Mouse (Mus musculus) olfactory bulb, adult 2 months (tissue): ENCODE measurements around the gene Sec22c. TPM values are rescaled to one million over a fixed set of nuclear protein-coding genes. Genes with fewer than 3 reads are reported as not detected.
A peak's percentile ranks its signal among the peaks of the same experiment; 100 is the strongest.

Experiments
- H3K27ac ChIP-seq: fragments of 200-500 bp; 2 replicates; pipeline ENCODE4 v1.5.1; 2012; ENCODE audit warnings: low read depth, low read length; ENCODE audit not compliant: insufficient read depth
- H3K4me1 ChIP-seq: fragments of 200-500 bp; 2 replicates; pipeline ENCODE4 v1.6.1; 2012; ENCODE audit warnings: low read length; ENCODE audit not compliant: control insufficient read depth, insufficient read depth
- H3K4me3 ChIP-seq: fragments of 200-500 bp; 2 replicates; pipeline ENCODE4 v1.5.1; 2012; ENCODE audit warnings: mild to moderate bottlenecking, low read depth, low read length, moderate library complexity; ENCODE audit not compliant: insufficient read depth
- CTCF ChIP-seq: fragments of 200-500 bp; IDR thresholded peaks from 2 replicates; pipeline ENCODE4 v1.5.1; 2012; ENCODE audit warnings: low read depth, mild to moderate bottlenecking, low read length, moderate library complexity; ENCODE audit not compliant: insufficient read depth
- POLR2A ChIP-seq: fragments of 200-500 bp; IDR thresholded peaks from 2 replicates; pipeline ENCODE4 v1.6.1; 2012; ENCODE audit warnings: mild to moderate bottlenecking, low read depth, low read length, moderate library complexity; ENCODE audit not compliant: insufficient read depth
- WGBS: fragments of 180-500 bp; shearing (Covaris S2); methylation state at CpG from one replicate; pipeline ENCODE4 v1.1.7; 2018; 5-methylcytosine and 5-hydroxymethylcytosine counted together
- polyA plus RNA-seq: library from polyadenylated mRNA; stranded (reverse); fragments of >200 nt; gene quantifications from 2 replicates; pipeline ENCODE4 v1.2.4, GENCODE M21; 2012; ENCODE audit warnings: low replicate concordance; ENCODE audit not compliant: missing spikeins, insufficient read depth, insufficient read length

Gene Sec22c
- polyA plus RNA-seq, 1 experiment, result not detected

DNA sequence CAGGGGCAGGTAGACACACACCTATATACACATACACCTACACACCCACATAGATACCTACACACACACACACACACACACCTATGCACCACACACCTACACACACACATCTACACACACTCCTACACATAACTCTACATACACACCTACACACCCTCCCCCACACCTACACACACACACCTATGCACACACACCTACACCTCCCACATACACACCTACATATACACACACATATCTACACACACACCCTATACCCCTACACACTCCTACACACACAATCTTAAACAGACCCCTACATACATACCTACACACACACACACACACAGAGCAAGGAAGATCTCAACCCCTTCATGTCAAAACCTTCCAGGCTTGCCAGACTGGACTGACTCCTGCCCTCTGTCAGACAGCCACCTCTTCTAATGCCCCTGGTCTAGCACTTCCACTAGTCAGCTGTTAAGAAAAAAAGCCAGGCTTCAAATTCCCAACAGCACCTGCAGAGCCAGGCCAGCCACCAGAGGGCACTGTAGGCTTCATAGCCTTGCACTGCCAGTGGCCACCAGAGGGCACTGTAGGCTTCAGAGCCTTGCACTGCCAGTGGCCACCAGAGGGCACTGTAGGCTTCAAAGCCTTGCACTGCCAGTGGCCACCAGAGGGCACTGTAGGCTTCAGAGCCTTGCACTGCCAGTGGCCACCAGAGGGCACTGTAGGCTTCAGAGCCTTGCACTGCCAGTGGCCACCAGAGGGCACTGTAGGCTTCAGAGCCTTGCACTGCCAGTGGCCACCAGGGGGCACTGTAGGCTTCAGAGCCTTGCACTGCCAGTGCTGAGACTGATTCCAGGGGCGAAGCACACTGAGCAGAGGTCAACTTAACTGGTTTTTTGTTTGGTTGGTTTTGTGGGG is 7.9 kb downstream of the Sec22c start:
- Histone ChIP-seq H3K27ac (no peak overlapping the region), H3K4me3 (no peak overlapping the region), H3K4me1 (no peaks in the 10 kb centered on the region)
- TF ChIP-seq CTCF (peak; percentile 100), POLR2A (no peak)
- 100% methylated on average over 1 of the region's 1 CpGs for WGBS

DNA sequence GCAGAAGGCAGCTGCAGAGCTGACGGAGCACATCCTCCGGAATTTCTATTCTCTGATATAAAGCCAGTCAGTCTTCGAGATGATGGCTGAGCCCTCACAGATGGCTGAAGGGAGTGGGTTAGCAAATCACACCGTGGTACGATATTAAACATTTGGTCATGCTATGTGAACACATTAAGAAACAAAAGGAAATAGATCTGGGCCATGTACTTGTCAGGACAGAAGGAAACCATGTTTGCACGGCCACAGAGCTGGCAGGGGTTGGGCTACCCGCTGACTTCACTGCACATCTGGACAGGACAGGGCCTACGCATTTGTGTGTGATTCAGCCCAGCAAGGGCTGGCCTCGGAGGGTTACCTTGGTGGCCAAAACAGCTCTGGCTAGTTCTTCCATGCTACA is 8.7 kb downstream of the Sec22c start:
- Histone ChIP-seq H3K4me3 (no peak overlapping the region), H3K27ac (no peak overlapping the region), H3K4me1 (no peaks in the 10 kb centered on the region)
- 65% methylated on average over 9 of the region's 9 CpGs for WGBS
- TF ChIP-seq CTCF (no peak), POLR2A (no peak)

- TF ChIP-seq CTCF, result no peak
- TF ChIP-seq POLR2A, result no peak
- 85% methylated on average over 12 of the region's 12 CpGs for WGBS
- Histone ChIP-seq H3K4me3 (no peak overlapping the region), H3K4me1 (peaks cover 10% of the 10 kb centered on the region), H3K27ac (no peak overlapping the region)
Observed at GRCm38 (mm10) chr9:121694736-121695135, 10.6 kb downstream of the Sec22c start.

DNA sequence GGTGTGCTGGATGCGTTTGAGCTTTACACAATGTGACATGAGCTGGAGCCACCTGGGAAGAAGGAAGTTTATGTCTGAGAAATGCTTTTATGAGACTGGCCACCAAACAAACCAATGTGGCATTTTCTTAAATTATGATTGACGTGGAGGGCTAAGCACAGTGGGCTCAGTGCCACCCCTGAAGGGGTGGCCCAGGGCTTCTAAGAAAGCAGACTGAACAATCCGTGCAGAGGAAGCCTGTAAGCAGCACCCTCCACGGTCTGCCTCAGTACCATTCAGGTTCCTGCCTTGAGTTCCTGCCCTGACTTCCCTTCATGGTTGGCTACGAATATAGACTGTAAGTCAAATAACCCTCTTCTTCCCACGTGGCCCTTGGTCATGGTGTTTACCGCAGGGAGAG is 14.6 kb downstream of the Sec22c start:
- 55% methylated on average over 7 of the region's 7 CpGs for WGBS
- no peak overlapping the region for H3K27ac ChIP-seq
- TF ChIP-seq POLR2A (no peak), CTCF (no peak)
- H3K4me1 ChIP-seq, result peaks cover 12% of the 10 kb centered on the region
- no peak overlapping the region for H3K4me3 ChIP-seq

- no peak overlapping the region for H3K27ac ChIP-seq
- no peak overlapping the region for H3K4me3 ChIP-seq
- no peak for TF ChIP-seq POLR2A
- TF ChIP-seq CTCF, result no peak
- WGBS, result 10% methylated on average over 15 of the region's 15 CpGs
- peaks cover 12% of the 10 kb centered on the region for H3K4me1 ChIP-seq
Observed at GRCm38 (mm10) chr9:121690200-121690651, 15.1 kb downstream of the Sec22c start.

DNA sequence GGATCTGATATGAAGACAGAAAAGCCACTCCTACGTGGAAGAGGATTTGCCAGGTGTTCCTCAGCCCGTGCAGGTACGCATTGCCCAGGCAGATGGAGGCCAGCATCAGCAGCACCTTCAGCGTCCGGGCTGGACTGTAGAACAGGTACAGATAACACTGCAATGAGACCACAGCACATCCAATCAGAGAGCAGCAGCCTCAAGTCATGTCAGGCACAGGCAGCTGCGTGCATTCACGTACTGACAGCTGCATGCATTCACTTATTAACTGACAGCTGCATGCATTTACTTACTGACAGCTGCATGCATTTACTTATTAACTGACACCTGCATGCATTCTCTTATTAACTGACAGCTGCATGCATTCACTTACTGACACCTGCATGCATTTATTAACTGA is 20.6 kb downstream of the Sec22c start:
- Histone ChIP-seq H3K4me3 (no peak overlapping the region), H3K4me1 (peaks cover 5% of the 10 kb centered on the region; the same call in 1 of the 2 replicates), H3K27ac (no peak overlapping the region)
- TF ChIP-seq CTCF (no peak), POLR2A (no peak)
- WGBS, result 87% methylated on average over 7 of the region's 7 CpGs

DNA sequence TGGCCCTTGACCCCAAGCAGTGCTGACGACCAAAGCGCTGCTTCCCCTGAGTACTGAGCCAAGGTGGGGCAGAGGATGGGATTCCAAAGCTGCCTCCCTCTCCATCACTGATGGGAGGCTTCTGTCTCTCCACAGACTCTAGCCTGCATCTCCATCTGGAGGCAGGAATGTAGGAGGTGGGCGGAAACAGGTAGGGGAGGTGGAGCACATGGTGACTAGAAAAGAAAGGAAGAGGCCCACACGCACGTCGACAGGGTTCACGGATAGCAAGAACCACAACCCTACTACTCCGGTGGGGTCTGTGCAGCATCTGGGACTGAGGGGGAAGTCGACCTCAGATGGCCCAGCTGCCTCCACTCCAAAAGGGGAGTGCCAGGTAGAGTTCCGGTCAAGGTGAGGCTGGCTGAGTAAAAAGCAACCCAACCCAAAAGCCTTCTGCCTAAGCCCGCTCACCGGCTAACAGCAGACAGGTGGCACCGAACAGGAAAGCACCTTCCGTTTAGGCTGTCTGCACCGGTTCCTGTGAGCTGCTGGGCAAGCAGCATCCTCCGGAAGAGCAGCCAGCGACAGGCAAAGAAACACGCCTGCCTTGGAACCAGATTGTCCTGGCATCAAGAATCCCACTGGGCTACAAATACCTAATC is 23.1 kb downstream of the Sec22c start:
- Histone ChIP-seq H3K27ac (no peak overlapping the region), H3K4me3 (no peak overlapping the region), H3K4me1 (peaks cover 7% of the 10 kb centered on the region)
- 78% methylated on average over 18 of the region's 18 CpGs for WGBS
- no peak for TF ChIP-seq POLR2A
- no peak for TF ChIP-seq CTCF

DNA sequence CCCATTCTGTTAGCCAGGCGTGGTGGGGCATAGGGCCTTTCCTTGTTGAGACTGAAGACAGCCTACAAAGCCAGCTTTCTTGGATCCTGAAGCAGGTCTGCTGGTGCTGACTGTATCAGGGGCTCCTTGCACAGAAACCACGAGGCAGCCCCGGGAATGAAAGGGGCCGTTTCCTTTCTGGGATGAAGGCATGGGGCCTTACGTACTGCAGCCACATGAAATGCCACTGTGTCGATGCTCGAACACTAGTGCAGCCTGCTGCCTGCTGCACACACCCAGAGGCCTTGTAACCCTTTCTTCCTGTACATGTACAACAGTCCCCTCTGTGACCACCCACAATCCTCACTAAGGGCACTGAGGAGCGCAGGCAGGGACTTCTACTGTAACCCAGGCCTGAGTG is 24.1 kb downstream of the Sec22c start:
- TF ChIP-seq POLR2A, result no peak
- Histone ChIP-seq H3K4me1 (peaks cover 7% of the 10 kb centered on the region), H3K4me3 (no peak overlapping the region), H3K27ac (no peak overlapping the region)
- WGBS, result 76% methylated on average over 8 of the region's 8 CpGs

DNA sequence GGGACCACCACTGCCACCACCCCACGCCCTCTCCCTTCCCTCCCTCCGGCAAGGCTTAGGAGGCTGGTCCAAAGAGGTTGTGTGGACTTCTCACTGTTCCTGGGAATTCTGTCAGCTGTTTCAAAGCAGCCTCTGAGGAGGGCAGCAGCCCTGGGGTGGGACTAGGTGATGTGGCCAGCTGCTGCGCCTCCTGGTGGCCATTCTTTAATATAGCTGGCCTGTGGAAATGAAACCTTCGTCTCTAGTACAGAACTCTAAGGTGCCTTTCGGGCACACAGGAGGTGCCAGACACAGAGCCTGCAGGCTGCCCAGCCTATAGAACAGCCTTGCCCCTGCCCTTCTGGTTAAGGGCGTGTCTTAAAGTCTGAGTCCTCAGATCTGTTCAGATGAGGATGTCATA is 25.7 kb downstream of the Sec22c start:
- WGBS, result 27% methylated on average over 6 of the region's 6 CpGs
- no peak overlapping the region for H3K4me3 ChIP-seq
- no peak for TF ChIP-seq POLR2A
- peak; percentile 75 for TF ChIP-seq CTCF
- H3K27ac ChIP-seq, result no peak overlapping the region
- peaks cover 7% of the 10 kb centered on the region for H3K4me1 ChIP-seq
